Mouse (Mus musculus) cerebellum, postnatal 25 days (tissue): Measurements from ENCODE around the gene Frmd4b.

Source experiments
- DNase-seq, 2 experiments: peaks; one replicate each; pipeline ENCODE4 v3.0.0; 2021; ENCODE audit warnings: mixed read lengths in 2 of 2

The Frmd4b gene

DNA sequence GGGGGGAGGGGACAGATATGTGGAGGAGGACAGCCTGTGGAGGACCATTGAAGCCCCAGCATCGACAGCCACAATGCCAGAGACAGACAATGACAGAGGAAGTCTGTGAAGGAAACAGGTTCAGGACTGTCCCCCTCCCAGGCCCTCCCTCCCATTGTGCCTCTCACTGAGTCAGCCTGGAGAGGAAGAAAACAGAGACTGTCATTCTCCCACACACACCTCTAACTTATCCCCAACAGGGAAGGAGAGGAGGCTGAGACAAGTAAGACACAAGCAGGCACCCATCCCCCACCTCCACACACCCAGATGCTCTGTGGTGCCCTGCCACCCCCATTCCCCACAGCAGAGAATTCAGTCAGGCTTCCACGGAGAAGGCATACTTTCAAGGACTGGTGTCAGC lies 98.9 kb downstream of the Frmd4b start:
- DNase-seq, result no peak

DNA sequence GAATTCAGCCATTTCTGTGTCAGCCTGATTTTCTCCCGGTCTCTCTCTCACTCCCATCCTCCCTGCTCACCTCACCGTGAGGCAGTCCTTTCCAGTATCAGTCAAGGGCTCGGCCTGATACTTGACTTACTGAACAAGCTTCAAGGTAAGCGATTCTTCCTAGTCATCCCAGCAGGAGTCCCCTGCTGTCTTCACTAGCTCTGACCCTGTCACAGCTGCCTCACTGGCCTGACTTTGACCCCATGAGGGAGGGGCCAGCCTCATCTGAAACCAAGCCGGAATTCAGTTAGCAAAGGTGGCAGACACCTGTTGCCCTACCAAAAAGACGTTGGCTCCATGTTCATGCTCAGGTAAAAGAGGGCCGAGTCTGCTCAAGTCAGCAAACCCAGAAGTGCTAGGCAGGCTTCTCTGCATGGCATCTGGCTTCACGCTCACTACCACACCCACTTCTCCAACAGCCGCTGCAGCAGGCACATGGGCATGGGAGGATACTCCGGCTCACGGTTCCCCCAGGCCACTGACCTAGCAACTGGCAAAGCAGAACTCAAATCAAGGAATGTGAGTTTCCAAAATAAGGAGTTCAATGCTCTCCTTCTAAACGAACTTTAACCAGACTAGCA lies 99.6 kb downstream of the Frmd4b start:
- DNase-seq, result no peak

DNA sequence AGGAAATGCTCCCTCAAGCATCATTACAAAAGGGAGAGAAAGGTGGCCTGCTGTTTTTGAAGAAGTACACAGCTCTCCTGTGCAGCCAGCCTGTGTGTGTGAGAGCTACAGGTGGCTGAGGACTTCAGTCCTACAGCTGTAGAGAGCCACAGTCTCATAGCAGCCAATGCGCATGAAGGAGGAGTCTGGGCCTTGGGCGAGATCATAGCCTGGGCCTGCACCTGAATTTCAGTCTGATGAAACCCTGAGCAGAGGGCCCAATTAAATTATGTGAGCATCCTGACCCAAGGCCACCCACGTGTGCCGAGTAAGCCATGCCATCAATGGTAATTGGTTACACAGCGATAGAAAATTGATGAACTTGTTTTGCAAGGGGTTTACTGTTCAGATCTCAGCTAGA lies 100.4 kb downstream of the Frmd4b start:
- DNase-seq, result no peak

DNA sequence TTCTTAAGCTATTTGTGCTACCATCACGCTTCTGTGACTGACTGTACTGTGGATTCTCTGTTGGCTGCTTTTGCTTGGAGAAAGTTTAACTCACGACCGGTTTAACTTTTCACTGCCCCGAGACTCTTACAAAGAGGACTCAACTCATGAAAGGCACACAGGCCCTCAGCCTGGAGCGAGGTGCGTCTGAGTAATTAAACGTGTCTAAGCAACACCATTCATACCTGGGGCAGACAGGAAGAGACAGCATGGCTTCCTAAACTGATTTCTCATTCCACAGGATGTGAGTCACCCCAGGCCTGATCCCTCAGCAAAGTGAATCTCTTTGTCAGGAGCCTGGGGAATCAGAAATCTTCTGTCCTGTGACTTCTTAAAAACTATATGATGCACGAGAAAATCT lies 106.6 kb downstream of the Frmd4b start:
- DNase-seq, result no peak

DNA sequence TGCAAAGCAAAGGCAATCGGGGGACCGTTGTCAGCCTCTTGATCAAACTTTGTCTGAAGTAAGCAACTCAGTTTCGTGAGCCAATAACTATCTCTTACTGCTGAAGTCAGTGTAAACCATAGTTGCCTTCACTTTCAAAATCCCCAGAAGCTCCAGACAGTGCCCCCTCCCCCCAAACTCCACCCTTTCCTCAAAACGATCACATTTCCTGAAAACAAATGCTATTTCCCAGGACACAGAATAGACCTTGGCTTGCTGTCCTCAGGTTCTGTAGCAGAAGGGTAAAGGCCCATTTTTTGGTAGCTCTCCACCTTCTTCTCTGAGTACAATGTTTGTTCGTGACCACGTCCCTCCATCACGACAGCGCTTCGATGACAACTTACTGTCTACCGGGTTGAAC lies 107.9 kb downstream of the Frmd4b start:
- no peak for DNase-seq

DNA sequence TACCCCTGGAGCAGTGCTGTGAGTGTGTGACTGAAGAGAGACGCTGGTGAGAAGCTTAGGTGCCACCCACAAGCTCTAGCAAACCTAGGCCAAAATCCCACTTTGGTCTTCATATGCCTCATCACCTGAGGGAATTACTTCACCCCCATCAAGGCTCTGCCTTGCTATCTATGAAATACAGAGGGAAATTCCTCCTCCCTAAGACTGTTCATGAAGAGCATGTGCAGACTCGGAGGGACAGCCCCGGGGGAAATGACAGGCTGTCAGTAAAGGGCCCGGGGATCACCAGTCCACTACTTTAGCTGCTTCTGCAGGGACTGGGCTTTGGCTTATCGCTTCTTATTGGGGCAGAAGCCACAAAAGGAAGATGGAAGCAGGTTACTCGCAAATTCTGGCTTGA lies 108.9 kb downstream of the Frmd4b start:
- no peak for DNase-seq

DNA sequence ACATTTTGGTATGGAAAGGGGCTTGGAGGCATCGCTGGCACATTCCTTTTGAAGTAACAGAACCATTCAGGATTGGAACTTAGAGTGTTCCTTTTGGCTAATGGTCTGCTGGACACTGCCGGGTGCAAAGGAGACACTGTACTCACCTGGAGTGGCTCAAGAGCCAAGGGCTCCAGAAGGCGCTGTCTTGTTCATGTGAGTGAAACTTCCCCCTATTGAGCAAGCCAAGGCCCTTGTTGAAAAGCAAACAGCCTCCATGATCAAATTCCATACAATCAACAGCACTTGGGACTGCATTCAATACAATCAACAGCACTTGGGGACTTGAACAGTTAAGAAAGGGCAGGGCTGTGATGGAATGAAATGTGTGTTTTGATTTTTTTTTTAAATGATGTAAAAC lies 109.4 kb downstream of the Frmd4b start:
- no peak for DNase-seq

DNA sequence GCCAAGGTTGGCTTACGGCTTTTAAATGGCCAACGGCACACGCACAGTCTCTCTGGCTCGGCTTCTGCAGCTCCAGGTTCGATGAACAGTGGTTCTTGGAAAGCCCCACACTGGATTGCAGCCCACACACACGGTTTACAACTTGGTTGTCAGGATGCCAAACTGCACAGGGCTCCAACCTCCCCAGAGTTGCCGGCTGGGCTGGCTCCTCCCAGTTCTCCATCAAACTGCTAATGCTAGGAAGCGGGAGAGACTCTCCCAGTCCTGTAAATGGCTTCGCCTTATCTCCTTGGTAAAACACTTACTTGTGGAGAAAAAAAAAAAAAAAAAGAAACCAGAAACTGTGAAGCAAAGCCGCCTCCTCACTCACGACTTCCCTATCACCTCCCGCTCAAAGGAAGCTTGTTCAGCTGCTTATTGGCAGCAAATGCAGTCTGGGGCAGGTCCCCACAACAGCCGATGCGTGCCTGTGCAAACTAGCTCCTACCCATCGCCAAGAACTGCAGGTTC lies 111.1 kb downstream of the Frmd4b start:
- peak; percentile 51 to 61 for DNase-seq

DNA sequence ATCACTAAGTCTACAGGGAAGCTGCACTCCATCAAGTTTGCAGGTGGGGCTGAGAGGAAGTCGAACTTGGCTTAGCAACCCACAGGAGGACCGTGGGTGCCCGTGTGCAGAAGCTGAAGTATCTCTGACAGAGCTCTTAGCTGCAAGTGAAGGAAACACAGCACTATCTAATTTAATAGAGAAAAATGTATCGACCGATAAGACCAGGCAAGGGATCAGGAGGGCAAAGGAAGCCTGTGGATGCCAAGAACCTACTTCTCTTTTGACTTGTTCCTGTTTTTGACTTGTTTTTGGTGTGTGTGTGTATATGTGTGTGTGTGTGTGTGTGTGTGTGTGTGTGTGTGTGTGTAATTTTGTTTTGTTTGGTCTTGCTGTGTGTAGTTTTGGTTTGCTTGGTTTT lies 112.7 kb downstream of the Frmd4b start:
- DNase-seq, result no peak

DNA sequence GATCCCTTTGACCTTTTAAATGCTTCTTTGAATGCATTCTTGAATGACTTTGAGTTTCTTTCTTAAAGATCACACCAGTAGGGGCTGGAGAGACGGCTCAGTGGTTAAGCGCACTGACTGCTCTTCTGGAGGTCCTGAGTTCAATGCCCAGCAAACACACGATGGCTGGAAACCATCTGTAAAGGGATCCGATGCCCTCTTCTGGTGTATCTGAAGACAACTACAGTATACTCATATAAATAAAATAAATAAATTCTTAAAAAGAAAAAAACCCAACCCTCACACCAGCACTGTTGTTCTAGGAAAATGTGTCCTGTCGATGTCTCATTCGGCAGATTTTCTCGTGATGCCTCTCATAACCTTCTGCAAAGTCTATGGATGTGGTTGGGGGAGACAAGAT lies 116.3 kb downstream of the Frmd4b start:
- no peak for DNase-seq

DNA sequence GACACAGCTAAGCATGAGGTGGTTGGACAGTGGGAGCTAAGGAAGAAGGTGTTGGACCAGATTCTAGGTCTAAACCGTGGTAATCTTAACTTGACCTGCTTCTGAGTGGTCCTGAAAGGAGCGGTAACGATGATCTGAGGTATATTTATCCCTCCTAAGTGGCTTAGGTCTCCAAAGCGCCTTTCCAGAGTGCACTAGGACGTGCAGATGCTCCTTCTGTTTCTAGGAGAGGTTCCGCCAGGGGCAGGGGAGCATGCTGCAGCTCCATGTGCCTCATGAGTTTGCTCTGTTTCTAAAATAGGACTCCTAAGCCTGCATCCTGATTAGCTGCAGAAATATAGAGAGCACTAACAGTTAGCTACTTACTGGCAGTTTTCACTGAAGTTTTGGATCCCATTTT lies 117.1 kb downstream of the Frmd4b start:
- DNase-seq, result no peak

DNA sequence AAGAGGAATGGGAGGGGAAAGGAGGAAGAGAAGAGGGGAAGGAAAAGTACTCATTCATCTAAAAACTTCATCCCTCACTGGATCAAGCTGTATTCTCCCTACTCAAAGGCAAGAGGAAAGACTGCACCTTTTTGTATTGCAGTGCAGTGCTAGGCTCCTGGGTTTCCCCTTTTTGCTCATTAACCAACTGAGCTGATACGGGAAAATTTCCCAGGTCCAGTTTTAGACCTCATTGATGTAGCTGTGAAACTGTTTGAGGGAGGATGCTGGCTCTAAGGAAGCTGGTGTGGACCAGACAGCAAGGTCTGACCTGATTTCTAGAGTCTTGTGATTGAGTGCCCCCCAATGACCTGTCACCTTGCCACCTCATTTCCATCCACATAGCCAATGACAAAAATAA lies 121.3 kb downstream of the Frmd4b start:
- no peak for DNase-seq

DNA sequence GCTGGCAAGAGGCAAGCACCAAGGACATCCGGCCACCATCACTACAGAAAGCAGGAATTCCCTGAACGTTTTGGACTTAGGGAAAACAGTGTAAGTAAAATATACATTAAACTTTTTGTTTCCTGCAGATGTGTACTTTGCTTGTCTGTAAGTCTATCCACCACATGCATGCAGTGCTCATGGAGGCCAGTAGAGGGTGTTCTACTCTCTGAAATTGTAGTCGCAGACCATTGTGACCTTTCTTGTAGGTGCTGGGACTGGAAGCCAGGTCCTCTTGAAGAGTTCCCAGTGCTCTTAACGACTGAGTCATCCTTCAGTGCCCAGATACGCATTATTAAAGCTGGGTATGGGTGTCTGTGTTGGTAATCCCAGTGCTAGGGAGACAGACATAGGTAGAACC lies 126.3 kb downstream of the Frmd4b start:
- DNase-seq, result no peak

DNA sequence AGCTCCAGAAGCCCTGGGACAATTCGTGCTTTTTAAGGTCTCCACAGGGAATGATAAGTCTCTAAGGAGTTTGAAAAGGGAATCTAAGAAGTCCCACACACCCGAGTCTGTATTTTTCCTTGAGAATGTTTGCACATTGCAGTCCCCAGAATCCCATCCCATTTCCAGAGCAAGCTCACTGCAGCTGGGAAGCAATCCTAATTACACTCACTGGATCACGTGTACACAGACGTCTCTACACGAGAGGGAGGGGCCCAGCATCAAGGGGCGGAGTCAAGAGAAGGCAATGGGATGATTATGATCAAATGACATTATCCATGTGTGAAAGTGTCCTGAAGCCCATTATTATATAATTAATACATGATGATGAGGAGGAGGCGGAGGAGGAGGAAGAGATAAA lies 128.5 kb downstream of the Frmd4b start:
- peak in 1 of 2 experiments; percentile 22 for DNase-seq

DNA sequence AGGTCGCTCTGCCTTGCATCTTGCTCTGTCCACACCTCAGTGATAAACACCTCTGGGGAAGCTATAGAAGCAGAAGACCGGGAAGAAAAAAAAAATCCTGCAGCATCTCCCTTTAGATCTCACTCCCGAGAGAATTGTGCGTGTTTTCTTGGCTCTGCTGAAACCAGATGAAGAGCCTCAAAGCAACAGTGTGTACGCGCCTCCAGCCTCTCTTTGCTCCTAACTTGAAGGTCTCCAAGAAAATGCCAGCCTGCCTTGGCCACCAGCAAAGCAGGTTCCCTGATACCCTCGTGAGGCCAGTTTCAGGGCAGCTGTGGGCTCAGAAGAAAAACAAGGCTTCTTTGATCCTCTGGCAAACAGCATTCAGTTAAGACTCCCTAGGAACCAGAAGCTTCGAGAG lies 129.1 kb downstream of the Frmd4b start:
- peak; percentile 21 to 31 for DNase-seq

DNA sequence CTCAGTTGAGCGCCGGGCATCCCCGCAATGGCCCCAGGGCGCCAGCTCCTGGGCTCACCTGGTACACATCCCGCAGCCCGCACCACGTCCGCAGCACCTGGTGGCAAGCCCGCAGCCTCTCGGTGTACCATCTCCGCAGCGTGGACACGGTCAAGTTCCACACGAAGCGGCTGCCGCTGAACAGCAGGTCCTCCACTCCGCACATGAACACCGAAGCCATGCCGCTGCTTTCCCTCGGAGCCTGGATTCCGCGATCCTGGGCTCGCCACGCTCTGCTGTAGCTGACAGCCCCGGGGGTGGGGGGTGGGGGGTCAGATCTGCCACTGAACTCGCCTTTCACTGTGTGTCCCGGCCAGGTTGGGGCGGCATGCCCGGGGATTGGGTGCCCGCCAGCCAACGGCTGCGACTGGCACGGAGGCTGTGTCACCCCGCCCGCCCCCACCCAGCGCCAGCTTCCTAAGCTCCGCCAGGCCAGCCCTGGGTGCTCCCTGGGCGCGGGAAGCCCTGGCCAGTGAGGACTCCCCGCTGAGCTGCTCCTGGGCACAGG lies 129.7 kb downstream of the Frmd4b start:
- DNase-seq, result peak; percentile 75 to 85

DNA sequence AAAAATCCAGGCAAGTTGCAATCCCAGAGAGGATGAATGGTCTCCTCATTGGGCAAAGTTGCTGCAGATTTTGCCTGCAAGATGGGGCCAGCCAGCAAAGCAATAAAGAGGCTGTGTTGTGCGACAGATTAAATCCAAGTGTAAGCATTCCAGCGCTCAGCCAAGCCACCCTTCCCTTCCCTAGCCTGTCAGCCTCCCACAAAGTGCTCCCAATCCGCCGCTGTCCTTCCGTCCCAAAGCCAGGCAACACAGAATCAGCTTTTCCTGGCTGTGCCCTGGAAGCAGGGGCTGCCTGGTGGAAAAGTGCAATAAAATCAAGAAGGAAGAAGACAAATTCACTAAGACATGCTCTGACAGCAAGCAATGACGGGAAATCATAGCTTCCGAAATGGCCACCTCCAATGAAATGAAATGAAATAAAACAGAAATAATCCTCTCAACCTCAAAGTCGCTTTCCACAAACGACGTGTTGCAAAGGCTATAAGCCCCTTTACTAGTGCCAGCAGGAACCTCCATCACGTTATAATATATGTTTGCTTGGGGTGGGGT lies 130.5 kb downstream of the Frmd4b start:
- peak; percentile 17 to 21 for DNase-seq

DNA sequence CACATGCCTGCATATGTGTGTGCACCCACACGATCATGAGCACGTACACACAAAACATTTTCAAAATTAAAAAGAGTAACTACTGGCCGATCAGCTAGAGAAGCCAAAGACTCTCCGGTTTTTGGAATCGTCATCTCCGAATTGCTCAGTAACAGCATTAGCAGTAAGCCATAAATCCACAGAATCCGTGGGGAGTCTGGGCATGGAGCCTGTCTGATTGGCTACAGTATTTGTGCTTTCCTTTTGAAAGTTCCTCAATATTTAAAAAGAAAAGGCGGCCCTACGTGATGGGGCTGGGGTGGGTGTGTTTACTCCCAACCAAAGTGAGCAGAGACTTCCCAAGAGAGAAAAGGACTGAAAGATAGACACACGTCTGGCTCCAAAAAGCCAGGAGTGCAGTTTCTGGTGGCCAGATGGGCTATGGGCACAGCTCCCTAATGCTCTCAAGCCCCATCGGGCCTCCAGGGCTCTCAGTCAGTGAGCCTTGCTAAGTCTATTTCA lies 131.4 kb downstream of the Frmd4b start:
- peak in 1 of 2 experiments; percentile 20 for DNase-seq

DNA sequence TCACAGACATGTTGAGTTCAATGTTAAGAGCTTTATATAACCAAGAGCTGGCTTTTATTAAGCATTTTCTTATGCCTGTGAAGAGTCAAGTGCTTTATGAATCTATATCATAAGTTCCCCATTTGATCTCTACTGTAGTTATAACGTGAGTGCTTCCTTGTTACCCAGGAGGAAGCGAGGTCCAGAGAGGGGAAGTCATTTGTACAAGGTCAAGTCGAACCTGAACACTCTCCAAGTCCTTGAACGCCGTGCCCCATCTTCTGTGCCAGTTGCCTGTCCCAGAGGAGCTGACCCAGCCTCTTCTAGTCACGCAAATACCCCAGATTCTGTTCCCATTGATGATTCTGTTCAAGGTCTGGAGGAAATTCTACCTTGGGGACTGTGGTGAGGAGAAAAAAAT lies 135.4 kb downstream of the Frmd4b start:
- no peak for DNase-seq

DNA sequence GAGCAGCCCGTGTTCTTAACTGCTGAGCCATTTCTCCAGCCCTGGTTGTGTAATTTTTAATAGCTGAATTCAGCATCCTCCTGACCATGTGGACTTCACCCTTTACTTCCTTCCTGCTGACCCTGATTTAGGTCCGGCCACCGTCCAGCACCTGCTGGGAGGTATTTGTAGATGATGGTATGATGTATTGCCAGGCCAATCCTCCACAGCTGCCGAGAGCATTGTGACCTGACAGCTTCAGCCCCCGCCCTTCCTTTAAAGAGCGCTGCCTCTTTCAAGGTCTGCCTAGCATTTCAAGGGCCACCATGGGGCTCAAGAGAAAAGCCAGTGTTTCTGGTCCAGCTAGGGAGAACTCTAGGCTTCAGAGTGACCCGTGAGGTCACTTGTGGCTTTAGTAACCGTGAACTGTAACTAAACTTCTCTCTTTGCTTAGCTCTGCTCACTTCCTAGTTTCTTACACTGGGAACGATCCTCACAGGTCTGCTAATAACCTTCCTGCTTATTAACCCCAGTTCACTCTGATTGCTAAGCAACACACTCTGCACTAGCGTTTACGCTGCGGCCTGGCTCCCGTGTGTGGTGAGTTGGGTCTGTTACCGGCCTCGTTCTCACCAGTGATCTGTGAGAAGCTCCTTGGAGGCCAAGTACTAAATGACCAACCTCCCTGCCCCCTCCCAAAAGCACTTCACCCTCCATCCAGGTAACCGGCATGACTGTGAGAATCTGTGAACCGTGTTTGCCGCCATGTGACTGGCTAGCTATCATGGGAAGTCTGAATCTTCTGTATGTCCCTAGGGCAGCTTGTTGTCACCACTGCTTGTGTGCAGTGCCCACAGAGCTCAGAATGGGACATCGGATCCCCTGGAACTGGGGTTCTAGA lies 138.1 kb downstream of the Frmd4b start:
- peak in 1 of 2 experiments; percentile 15 for DNase-seq

DNA sequence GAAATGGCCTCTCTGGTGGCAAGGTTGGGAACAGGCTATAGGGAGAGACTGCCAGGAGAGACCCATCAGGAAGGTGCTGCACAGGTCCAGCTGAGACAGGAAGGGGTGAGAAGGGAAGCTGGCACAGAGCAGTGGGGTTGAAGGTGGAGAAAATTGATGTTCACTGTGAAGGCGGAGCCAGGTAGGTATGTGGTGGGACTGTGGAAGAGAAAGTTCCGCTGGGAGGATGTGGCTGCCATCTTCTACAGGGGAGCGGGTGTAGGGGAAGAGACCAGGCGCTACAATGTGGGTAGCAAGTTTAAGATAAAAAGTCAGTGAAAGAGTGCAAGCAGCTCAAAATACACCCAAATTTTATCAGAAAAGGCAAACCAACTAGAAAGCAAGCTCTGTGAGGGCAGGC lies 143.7 kb downstream of the Frmd4b start:
- no peak for DNase-seq

DNA sequence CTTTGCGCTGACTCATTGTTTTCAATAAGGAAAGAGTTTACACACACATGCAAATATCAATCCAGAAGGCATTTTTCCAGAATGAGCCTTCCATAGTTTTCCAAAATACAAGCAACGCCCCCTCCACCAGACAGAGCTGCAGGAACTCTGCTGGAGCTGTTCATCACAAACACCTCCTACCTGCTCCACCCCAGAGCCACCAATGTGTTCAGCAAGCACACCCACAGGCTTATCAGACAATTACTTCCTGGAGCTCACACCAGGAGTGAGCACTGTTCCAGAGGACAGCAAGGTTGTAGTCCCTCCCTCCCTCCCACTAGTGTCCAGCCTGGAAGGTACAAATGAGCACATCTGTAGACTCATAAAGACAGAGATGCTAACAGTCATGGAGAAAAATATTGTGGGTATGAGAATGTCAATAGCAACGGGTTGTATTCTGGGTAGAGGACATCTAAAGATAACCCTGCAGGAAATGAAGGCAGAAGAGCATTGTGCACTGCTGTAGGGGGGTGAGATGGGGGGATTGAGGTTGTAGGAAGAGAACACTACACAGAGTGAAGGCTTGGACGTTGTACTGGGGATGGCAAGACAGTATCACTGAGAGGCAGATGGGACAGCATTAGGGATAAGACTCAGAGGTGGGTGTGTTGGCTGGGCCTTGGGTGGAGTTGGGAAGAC lies 144.3 kb downstream of the Frmd4b start:
- DNase-seq, result no peak
